Mouse (Mus musculus): Measurements from ENCODE around the gene Clrn3.

DNA sequence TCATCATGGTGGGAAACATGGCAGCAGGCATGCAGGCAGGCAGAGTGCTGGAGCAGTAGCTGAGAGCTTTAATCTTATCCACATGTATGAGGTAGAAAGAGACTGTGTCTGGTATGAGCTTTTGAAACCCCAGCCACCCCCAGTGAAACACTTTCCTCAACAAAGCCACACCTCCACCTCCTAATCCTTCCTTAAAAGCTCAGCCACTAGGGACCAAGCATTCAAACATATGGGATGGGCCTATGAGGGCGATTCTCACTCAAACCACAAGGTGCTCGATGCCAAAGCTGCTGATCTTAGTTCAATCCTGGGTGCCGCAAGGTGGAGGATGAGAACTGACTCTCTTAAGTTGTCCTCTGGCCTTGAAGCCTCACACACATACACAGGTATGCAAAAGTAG is 25.1 kb upstream of the Clrn3 start:
- TF ChIP-seq TAL1 (IDR thresholded peaks at IDR 0.05; ENCODE audit: low read length) (no peak), GATA1 (IDR thresholded peaks at IDR 0.05; ENCODE audit: low read length) (no peak)
